Mouse (Mus musculus): ENCODE data around the gene Foxi3.
A peak's percentile ranks its signal among the peaks of the same experiment; 100 is the strongest.

The Foxi3 gene

DNA sequence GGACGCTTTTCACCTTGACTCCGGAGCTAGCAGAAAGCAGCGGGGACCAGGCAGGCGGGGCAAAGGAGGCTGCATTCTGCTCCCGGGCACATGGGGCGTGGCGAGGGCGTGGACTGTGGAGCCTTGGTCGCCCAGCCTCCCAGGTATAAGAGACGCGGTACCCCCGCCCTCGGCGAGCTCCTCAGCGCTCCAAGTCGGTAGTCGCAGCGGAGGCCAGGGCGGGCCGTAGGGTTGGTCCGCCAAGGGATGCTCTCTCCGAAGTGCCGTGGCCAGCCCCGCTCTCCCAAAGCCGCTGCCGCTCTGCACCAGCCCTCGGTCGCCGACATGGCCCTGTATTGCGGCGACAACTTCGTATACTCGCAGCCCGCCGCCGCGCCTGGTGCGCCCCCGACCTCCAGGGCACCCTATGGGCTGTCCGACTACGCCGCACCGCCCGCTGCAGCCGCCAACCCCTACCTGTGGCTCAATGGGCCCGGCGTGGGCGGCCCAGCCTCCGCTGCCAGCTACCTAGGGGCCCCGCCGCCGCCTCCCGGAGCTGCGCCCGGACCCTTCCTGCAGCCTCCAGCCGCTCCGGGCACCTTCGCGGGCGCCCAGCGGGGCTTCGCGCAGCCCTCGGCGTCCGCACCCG, at the start of gene Foxi3:
TSS of gene Foxi3 (plus strand) at position 247 of the 628 bp plus-strand sequence.
- peak; percentile 51 for DNase-seq (ENCODE audit: inconsistent ontology term)

GRCm38 (mm10) chr6:70909572-70909971, 46.8 kb upstream of the Foxi3 start:
- DNase-seq (ENCODE audit: inconsistent ontology term), result no peak

- DNase-seq (ENCODE audit: inconsistent ontology term), result no peak
Observed at GRCm38 (mm10) chr6:70910285-70910684, 46.0 kb upstream of the Foxi3 start.

DNA sequence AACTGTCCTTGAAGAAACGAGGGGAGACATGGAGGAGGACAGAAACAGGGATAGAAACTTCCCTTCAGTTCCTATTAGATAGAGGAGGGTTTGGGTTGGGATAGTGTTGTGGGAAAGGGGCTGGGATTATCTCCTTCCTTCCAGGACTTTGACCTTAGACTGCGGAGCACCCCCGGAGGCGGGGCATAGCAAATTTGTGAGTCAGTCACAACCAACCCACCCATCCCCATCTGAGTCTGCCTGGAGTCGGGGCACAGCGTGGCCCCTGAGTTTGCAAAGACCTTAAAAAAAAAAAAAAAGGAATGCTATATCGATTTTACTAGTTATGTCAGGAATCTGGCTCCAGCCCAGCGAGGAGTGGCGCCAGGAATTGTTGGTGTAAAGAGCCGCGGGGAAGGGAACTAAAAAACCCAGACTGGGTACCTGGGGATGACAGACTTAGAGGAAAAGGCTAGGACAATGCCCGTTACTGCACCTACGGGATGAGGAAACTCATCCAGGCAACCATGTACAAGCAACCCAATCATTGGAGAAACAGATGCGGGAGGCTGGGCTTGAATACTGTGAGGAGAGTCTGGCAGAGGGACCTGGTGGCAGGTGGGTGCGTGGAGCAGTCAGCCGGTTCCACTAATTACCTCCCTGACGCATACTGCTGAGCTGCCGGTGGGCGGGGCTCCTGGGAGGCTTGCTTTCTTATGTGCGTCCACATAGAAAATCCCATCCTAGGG, 44.5 kb upstream of the Foxi3 start:
- DNase-seq (ENCODE audit: inconsistent ontology term), result peak; percentile 45

DNA sequence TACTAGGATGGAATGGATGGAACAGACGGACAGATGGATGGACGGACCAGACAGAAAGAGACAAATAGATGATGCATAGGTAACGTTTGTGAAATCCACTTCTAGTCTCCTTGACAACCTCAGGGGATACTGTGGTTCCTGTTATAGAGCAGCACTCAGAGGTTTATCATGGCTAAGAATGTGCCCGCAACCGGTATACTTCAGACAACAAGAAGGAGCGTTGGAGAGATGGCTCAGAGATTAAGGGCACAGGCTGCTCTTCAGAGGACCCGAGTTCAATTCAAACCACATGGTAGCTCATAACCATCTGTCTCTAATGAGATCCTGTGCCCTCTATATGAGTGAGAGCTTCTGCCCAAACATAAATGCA, 44.0 kb upstream of the Foxi3 start:
- DNase-seq (ENCODE audit: inconsistent ontology term), result no peak

DNA sequence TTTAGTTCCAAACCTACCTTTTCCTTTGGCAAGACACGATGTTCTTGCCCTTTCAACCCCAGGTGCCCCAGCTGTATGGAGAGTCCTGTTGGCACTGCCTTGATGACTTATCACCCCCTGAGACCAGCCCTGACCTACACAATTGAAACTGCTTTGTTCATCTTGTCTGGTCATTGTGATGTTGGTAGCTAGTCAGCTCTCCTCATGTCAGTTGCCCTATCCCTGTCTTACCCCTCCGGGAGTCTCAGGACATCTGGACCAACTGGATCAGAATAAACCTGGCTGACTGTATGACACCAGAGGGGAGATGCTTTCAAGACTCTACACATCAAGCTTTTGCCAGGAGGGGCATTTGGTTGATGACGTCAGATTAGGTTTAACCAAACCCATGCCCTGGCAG, 37.5 kb upstream of the Foxi3 start, which contains the start of gene Tex37:
TSS of gene Tex37 (minus strand) at position 101 of the 400 bp plus-strand sequence.
- no peak for DNase-seq (ENCODE audit: inconsistent ontology term)

- DNase-seq (ENCODE audit: inconsistent ontology term), result peak; percentile 58
Observed at GRCm38 (mm10) chr6:70921274-70922074, 34.9 kb upstream of the Foxi3 start.

GRCm38 (mm10) chr6:70931801-70932200, 24.5 kb upstream of the Foxi3 start:
- DNase-seq (ENCODE audit: inconsistent ontology term), result no peak

- no peak for DNase-seq (ENCODE audit: inconsistent ontology term)
Observed at GRCm38 (mm10) chr6:70953274-70953673, 3.1 kb upstream of the Foxi3 start.

DNA sequence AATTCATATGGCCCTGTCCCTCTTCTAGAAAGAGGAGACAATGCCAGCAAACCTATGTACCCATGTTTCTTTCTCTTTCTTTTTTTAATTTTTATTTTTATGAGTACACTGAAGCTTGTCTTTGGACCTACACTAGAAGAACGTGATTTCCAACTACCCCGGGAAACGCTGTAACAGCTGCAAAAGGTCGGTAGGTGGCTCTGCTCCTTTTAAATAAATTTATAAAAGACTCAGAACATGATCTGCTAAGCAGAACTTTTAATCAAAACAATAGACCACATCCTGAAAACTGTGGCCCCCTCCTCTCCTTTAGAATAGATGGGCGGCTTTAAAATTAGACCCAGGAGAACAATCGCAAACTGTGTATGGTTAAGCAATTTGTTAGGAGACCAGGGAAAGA, 2.3 kb upstream of the Foxi3 start:
- DNase-seq (ENCODE audit: inconsistent ontology term), result peak; percentile 29

- peak; percentile 62 for DNase-seq (ENCODE audit: inconsistent ontology term)
Observed at GRCm38 (mm10) chr6:70955291-70955800, 985 bp upstream of the Foxi3 start.

- peak; percentile 33 for DNase-seq (ENCODE audit: inconsistent ontology term)
Observed at GRCm38 (mm10) chr6:70955841-70956240, 490 bp upstream of the Foxi3 start.

DNA sequence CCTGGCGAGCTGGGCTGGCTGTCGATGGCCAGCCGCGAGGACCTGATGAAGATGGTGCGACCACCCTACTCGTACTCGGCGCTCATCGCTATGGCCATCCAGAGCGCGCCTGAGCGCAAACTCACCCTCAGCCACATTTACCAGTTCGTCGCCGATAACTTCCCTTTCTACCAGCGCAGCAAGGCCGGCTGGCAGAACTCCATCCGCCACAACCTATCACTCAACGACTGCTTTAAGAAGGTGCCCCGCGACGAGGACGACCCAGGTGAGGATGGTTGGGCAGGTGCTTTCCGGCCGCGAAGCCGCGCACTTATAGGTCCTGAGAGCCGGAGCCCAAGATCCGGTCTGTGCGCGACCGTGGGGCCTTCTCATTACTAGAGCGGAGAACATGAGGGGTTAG, 605 bp downstream of the Foxi3 start:
- peak; percentile 17 for DNase-seq (ENCODE audit: inconsistent ontology term)

DNA sequence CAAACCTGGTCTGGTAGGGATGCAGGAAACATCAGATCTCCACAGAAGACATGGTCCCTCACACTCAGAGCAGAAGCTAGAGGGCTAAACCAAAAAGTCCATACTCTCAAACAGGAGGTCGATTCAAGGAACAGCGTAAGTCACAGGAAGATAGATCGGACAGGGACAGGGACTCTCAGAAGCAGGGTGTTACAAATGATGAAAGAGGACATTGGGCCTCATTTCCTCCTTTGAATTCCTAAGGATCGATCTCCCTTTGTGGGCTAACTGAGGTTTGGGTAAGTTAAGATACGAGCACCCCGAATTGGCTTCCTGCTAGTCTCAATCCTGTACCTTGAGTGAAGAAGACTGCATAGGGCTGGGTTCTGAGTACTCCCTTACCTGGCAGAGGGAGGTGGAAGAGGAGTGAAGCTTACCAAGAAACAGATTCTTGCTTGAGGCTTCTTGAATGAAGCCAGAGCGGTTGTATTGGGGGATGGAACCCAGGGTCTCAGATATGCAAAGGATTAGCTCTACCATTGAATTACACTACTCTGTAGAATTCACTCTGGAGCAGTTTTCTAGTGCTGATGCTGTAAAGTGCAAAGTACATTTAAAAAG, 1.1 kb downstream of the Foxi3 start:
- peak; percentile 3 for DNase-seq (ENCODE audit: inconsistent ontology term)

- no peak for DNase-seq (ENCODE audit: inconsistent ontology term)
Observed at GRCm38 (mm10) chr6:70964116-70964830, 7.9 kb downstream of the Foxi3 start.

GRCm38 (mm10) chr6:70965694-70966093, 9.4 kb downstream of the Foxi3 start:
- DNase-seq (ENCODE audit: inconsistent ontology term), result no peak

- peak; percentile 14 for DNase-seq (ENCODE audit: inconsistent ontology term)
Observed at GRCm38 (mm10) chr6:70967422-70967821, 11.1 kb downstream of the Foxi3 start.

- DNase-seq (ENCODE audit: inconsistent ontology term), result no peak
Observed at GRCm38 (mm10) chr6:70968291-70968690, 12.0 kb downstream of the Foxi3 start.

DNA sequence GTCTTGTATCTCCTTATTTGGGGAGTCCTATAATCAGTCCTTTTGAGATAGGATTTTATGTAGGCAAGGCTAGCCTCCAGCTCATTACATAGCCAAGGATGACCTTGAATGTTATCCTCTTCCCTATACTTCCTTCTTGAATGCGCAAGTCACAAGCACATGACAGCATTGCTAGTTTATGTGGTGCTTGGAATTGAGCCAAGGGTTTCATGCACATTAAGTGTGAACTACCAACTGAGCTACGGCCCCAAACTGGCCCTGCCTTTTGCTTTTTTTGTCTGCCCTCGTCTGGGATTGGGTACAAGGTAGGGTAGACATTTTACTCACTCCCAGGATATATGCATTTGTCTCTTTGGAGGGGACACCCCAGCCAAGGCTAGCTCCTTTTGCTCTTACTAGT, 16.7 kb downstream of the Foxi3 start:
- no peak for DNase-seq (ENCODE audit: inconsistent ontology term)

GRCm38 (mm10) chr6:70981036-70981435, 24.7 kb downstream of the Foxi3 start:
- no peak for DNase-seq (ENCODE audit: inconsistent ontology term)

DNA sequence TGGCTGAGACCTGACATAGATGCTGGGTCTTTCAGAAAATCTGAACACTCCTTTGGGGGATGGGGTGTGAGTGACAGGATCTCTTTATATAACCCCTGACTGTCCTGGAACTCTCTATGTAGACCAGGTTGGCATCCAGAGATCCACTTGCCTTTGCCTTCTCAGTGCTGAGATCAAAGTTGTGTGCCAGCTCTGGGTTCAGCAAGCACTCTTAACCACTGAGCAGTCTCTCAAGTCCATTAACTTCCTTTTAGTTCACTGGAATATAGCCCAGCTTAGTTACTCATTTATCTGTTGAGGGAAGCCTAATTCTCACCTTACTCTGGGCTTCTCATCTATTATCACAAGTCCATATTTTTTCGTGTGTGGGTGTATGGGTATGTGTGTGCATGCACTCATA, 26.1 kb downstream of the Foxi3 start:
- no peak for DNase-seq (ENCODE audit: inconsistent ontology term)
